Mouse (Mus musculus): Measurements from ENCODE around the gene Vasp.

DNA sequence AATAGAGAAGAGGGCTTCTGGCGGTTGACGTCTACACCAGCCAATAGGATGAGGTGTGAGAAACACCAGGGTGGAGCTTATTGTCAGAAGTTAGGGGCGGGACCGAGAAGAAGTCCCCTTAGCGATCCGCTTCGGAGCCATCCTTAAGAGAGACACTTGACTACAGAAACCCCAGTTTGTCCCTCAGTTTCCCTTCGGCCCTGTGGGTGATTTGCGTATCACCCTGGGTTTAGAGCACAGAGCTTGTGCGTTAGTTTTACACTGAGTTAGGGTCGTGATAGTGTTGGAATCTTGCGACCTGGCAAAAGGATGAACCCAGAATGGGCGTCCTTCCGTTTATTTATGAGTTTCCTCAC is 42.8 kb downstream of the Vasp start:
- TF ChIP-seq ZKSCAN1 (IDR thresholded peaks at IDR 0.05; ENCODE audit: low read depth, low read length) (no peak), CTCF (IDR thresholded peaks at IDR 0.05 in 2 of 3, conservative IDR thresholded peaks at IDR 0.05 in 1 of 3; ENCODE audit: control insufficient read depth in 1 of 3, insufficient read depth in 1 of 3, low read depth in 2 of 3, low read length in 3 of 3, poor library complexity in 1 of 3, severe bottlenecking in 1 of 3) (no peak), UBTF (IDR thresholded peaks at IDR 0.05; ENCODE audit: borderline replicate concordance, insufficient read depth, low read depth, low read length) (no peak), ETS1 (IDR thresholded peaks at IDR 0.05; ENCODE audit: low read depth, low read length) (no peak), SMC3 (IDR thresholded peaks at IDR 0.05; ENCODE audit: low read depth, low read length) (no peak), POLR2A (IDR thresholded peaks at IDR 0.05; ENCODE audit: control insufficient read depth in 1 of 2, insufficient read depth in 1 of 2, low read depth in 1 of 2, low read length in 2 of 2, poor library complexity in 1 of 2) (peak in 1 of 2 experiments; percentile 71; a peak in 2 of 4 replicates), POLR2AphosphoS2 (IDR thresholded peaks at IDR 0.05; ENCODE audit: low read length) (peak; percentile 60; the same call in 1 of the 2 replicates)
